Mouse (Mus musculus): ENCODE data around the gene Fryl. TPM values are rescaled to one million over a fixed set of nuclear protein-coding genes. Genes with fewer than 3 reads are reported as not detected.

The Fryl gene
- polyA plus RNA-seq, 1 experiment from 2014 or later = 35.6 TPM

- no peak overlapping the region for H3K27ac ChIP-seq
- 84% methylated on average over 5 of the region's 5 CpGs for WGBS (ENCODE audit: missing documents)
- H3K79me2 ChIP-seq (ENCODE audit: inconsistent target) = peaks cover 13% of the 10 kb centered on the region; the same call in 1 of the 2 replicates
- no peak overlapping the region for H3K4me3 ChIP-seq (ENCODE audit: inconsistent target)
- no peaks in the 10 kb centered on the region for H3K36me3 ChIP-seq (ENCODE audit: inconsistent target)
Observed at GRCm38 (mm10) chr5:73188164-73188563, 68.3 kb downstream of the Fryl start.

GRCm38 (mm10) chr5:73186912-73187311 lies 69.5 kb downstream of the Fryl start:
- Histone ChIP-seq H3K36me3 (ENCODE audit: inconsistent target) (no peaks in the 10 kb centered on the region), H3K79me2 (ENCODE audit: inconsistent target) (peaks cover 13% of the 10 kb centered on the region; the same call in 1 of the 2 replicates), H3K4me3 (ENCODE audit: inconsistent target) (no peak overlapping the region), H3K27ac (no peak overlapping the region)
- 82% methylated on average over 5 of the region's 5 CpGs for WGBS (ENCODE audit: missing documents)

- H3K4me3 ChIP-seq (ENCODE audit: inconsistent target) = no peak overlapping the region
- WGBS (ENCODE audit: missing documents) = 81% methylated on average over 4 of the region's 4 CpGs
- no peaks in the 10 kb centered on the region for H3K36me3 ChIP-seq (ENCODE audit: inconsistent target)
- H3K27ac ChIP-seq = no peak overlapping the region
- peaks cover 13% of the 10 kb centered on the region; the same call in 1 of the 2 replicates for H3K79me2 ChIP-seq (ENCODE audit: inconsistent target)
Observed at GRCm38 (mm10) chr5:73185424-73185823, 71.0 kb downstream of the Fryl start.

- Histone ChIP-seq H3K27ac (no peak overlapping the region), H3K79me2 (ENCODE audit: inconsistent target) (peaks cover 13% of the 10 kb centered on the region; the same call in 1 of the 2 replicates), H3K36me3 (ENCODE audit: inconsistent target) (no peaks in the 10 kb centered on the region), H3K4me3 (ENCODE audit: inconsistent target) (no peak overlapping the region)
- 89% methylated on average over 12 of the region's 12 CpGs for WGBS (ENCODE audit: missing documents)
Observed at GRCm38 (mm10) chr5:73182701-73183447, 73.5 kb downstream of the Fryl start.

- Histone ChIP-seq H3K79me2 (ENCODE audit: inconsistent target) (peaks cover 18% of the 10 kb centered on the region; the same call in 1 of the 2 replicates), H3K4me3 (ENCODE audit: inconsistent target) (no peak overlapping the region), H3K27ac (no peak overlapping the region), H3K36me3 (ENCODE audit: inconsistent target) (no peaks in the 10 kb centered on the region)
- WGBS (ENCODE audit: missing documents) = 95% methylated on average over 7 of the region's 9 CpGs
Observed at GRCm38 (mm10) chr5:73182191-73182590, 74.2 kb downstream of the Fryl start.

- peaks cover 62% of the 10 kb centered on the region; the same call in 1 of the 2 replicates for H3K79me2 ChIP-seq (ENCODE audit: inconsistent target)
- H3K4me3 ChIP-seq (ENCODE audit: inconsistent target) = no peak overlapping the region
- no peak overlapping the region for H3K27ac ChIP-seq
- WGBS (ENCODE audit: missing documents) = 96% methylated on average over 4 of the region's 4 CpGs
- no peaks in the 10 kb centered on the region for H3K36me3 ChIP-seq (ENCODE audit: inconsistent target)
Observed at GRCm38 (mm10) chr5:73176294-73176693, 80.1 kb downstream of the Fryl start.

- 93% methylated on average over 12 of the region's 12 CpGs for WGBS (ENCODE audit: missing documents)
- no peaks in the 10 kb centered on the region for H3K36me3 ChIP-seq (ENCODE audit: inconsistent target)
- no peak overlapping the region for H3K27ac ChIP-seq
- H3K4me3 ChIP-seq (ENCODE audit: inconsistent target) = no peak overlapping the region
- H3K79me2 ChIP-seq (ENCODE audit: inconsistent target) = peaks cover 69% of the 10 kb centered on the region; the same call in 1 of the 2 replicates
Observed at GRCm38 (mm10) chr5:73175377-73176147, 80.9 kb downstream of the Fryl start.

GRCm38 (mm10) chr5:73171876-73172480 lies 84.4 kb downstream of the Fryl start:
- H3K36me3 ChIP-seq (ENCODE audit: inconsistent target) = no peaks in the 10 kb centered on the region
- 94% methylated on average over 12 of the region's 12 CpGs for WGBS (ENCODE audit: missing documents)
- no peak overlapping the region for H3K27ac ChIP-seq
- H3K4me3 ChIP-seq (ENCODE audit: inconsistent target) = no peak overlapping the region
- H3K79me2 ChIP-seq (ENCODE audit: inconsistent target) = peaks cover 97% of the 10 kb centered on the region; the same call in 1 of the 2 replicates

- Histone ChIP-seq H3K36me3 (ENCODE audit: inconsistent target) (no peaks in the 10 kb centered on the region), H3K27ac (no peak overlapping the region)
- 88% methylated on average over 1 of the region's 1 CpGs for WGBS (ENCODE audit: missing documents)
Observed at GRCm38 (mm10) chr5:73171203-73171602, 85.2 kb downstream of the Fryl start.

GRCm38 (mm10) chr5:73168769-73169272 lies 87.6 kb downstream of the Fryl start:
- Histone ChIP-seq H3K27ac (no peak overlapping the region), H3K4me3 (ENCODE audit: inconsistent target) (no peak overlapping the region), H3K36me3 (ENCODE audit: inconsistent target) (no peaks in the 10 kb centered on the region), H3K79me2 (ENCODE audit: inconsistent target) (peaks cover 81% of the 10 kb centered on the region; the same call in 1 of the 2 replicates)
- 93% methylated on average over 5 of the region's 5 CpGs for WGBS (ENCODE audit: missing documents)

More at GRCm38 (mm10) chr5:73171203-73171602, 85.2 kb downstream of the Fryl start:
- H3K4me3 ChIP-seq (ENCODE audit: inconsistent target) = no peak overlapping the region
- H3K79me2 ChIP-seq (ENCODE audit: inconsistent target) = peaks cover 97% of the 10 kb centered on the region; the same call in 1 of the 2 replicates

- H3K27ac ChIP-seq = no peak overlapping the region
- WGBS (ENCODE audit: missing documents) = 95% methylated on average over 18 of the region's 18 CpGs
- no peak overlapping the region for H3K4me3 ChIP-seq (ENCODE audit: inconsistent target)
- no peaks in the 10 kb centered on the region for H3K36me3 ChIP-seq (ENCODE audit: inconsistent target)
- peaks cover 76% of the 10 kb centered on the region; the same call in 1 of the 2 replicates for H3K79me2 ChIP-seq (ENCODE audit: inconsistent target)
Observed at GRCm38 (mm10) chr5:73167976-73168768, 88.2 kb downstream of the Fryl start.

GRCm38 (mm10) chr5:73163970-73164369 lies 92.4 kb downstream of the Fryl start:
- no peak overlapping the region for H3K4me3 ChIP-seq (ENCODE audit: inconsistent target)
- H3K36me3 ChIP-seq (ENCODE audit: inconsistent target) = no peaks in the 10 kb centered on the region
- peaks cover 41% of the 10 kb centered on the region; the same call in 1 of the 2 replicates for H3K79me2 ChIP-seq (ENCODE audit: inconsistent target)
- 91% methylated on average over 6 of the region's 6 CpGs for WGBS (ENCODE audit: missing documents)
- H3K27ac ChIP-seq = no peak overlapping the region

- H3K4me3 ChIP-seq (ENCODE audit: inconsistent target) = no peak overlapping the region
- 100% methylated on average over 2 of the region's 2 CpGs for WGBS (ENCODE audit: missing documents)
- H3K27ac ChIP-seq = no peak overlapping the region
- H3K79me2 ChIP-seq (ENCODE audit: inconsistent target) = peaks cover 33% of the 10 kb centered on the region; the same call in 1 of the 2 replicates
- H3K36me3 ChIP-seq (ENCODE audit: inconsistent target) = no peaks in the 10 kb centered on the region
Observed at GRCm38 (mm10) chr5:73162492-73162891, 93.9 kb downstream of the Fryl start.

GRCm38 (mm10) chr5:73160440-73160839 lies 96.0 kb downstream of the Fryl start:
- Histone ChIP-seq H3K79me2 (ENCODE audit: inconsistent target) (peaks cover 22% of the 10 kb centered on the region; the same call in 1 of the 2 replicates), H3K36me3 (ENCODE audit: inconsistent target) (no peaks in the 10 kb centered on the region), H3K4me3 (ENCODE audit: inconsistent target) (no peak overlapping the region), H3K27ac (no peak overlapping the region)
- WGBS (ENCODE audit: missing documents) = 94% methylated on average over 4 of the region's 9 CpGs

Data from macrophage (primary cell).